Mouse (Mus musculus) ES-CJ7 (cell line): ENCODE data around the gene P4ha3.
A peak's percentile ranks its signal among the peaks of the same experiment; 100 is the strongest.

Source experiments
- DNase-seq: peaks from one replicate; pipeline ENCODE4 v3.0.0; 2011; ENCODE audit warnings: low read depth, low spot score

The P4ha3 gene

DNA sequence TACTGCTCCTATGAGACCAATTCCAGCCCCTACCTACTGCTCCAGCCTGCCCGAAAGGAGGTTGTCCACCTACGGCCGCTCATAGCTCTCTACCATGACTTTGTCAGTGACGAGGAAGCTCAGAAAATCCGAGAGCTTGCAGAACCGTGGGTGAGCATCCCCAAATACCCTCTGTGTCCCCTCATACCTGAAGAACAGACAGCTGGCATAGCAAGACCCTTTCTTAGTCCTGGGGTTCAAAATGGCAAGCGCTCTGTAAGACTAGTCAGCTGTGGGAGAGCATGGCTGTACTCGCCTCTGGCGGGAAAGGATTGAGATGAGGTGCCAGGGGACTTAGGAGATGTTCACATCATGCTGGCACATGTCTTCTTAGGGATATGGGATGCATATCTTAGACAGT is 20.6 kb downstream of the P4ha3 start:
- no peak for DNase-seq

DNA sequence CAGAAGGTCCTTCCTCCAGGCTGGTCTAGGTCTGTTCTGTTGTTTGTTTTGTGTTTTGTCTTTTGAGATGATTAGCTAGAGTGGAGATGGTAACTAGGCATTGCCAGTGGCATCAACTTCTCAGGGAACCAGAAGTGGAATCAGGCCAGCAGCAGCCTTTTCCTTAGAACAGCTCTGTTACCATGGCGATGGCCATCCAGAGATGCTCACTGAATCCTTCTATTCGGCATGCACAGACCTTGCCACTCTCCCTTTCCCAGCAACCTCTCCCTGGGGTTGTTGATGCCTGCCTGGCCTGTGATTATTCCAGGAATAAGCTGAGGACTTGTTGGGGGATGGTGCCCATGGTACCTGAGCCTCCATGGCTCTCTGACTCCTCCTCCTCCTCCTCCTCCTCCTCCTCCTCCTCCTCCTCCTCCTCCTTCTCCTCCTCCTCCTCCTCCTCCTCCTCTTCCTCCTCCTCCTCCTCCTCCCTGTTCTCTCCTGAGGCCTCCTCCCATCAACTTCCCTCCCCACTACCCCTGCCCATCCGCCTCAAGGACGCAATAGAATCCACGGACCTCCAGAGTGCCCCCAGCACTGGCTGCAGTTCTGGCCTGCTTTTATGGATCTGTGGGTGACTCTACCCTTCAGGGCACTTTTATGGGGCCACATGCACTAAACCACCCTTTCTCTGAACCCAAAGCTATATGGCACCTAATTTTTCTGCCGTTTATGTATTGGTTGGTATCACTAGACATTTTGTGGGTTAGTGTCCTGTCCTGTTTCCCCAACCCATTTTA is 22.7 kb downstream of the P4ha3 start:
- no peak for DNase-seq

DNA sequence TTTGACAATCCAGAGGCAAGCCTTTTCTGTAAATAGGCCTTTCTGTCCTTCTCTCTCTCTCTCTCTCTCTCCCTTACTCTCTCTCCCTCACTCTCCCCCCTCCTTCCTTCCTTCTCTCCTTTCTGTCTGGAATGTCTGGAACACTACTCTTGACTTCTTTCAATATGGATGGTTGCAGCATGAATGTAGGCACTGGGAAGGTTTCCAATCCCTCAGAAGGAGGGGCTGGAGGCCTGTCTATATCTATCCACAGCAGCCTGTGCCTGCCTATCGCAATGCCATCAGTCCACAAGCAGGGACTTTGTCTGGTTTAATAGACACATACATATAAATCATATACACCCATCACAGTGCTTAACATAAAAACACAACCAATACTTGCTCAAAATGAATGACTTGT is 23.9 kb downstream of the P4ha3 start:
- DNase-seq: no peak

DNA sequence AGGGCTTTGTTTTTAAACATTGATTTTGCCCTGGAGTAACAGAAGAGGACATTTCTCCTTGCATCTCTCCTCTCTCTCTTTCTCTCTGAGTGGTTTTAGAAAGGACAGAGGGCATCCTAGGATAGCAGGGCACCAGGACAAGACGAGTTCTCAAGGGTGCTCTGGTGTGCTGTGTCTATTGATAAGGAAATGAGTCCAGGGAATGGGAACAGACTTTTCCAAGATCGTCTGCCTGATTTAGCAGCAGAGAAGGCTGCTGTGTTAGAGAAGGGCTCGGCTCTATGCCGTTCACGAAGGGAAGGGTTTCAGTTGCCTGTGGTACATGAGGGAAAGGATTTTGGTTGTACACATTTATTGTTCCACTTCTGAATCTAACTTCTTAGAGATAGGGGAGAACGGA is 24.4 kb downstream of the P4ha3 start:
- DNase-seq: no peak

DNA sequence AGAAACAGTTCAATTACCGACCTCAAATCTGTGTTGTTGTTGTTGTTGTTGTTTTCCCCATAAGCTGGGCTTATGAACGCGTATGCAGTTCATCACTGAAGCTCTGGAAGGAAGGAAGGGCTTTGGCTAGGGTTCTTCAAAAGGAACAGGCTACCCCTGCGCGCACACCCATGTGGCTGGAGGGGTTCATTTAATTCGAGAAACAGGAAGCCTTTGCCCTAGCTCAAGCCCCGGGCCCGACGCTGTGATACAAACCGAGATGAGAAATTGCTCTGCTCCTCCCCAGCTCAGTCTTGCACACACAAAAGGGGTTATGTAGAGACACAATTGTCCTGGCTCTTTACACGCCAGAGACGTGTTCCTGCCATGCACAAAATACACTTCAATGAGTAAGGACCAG is 25.0 kb downstream of the P4ha3 start:
- DNase-seq: no peak

DNA sequence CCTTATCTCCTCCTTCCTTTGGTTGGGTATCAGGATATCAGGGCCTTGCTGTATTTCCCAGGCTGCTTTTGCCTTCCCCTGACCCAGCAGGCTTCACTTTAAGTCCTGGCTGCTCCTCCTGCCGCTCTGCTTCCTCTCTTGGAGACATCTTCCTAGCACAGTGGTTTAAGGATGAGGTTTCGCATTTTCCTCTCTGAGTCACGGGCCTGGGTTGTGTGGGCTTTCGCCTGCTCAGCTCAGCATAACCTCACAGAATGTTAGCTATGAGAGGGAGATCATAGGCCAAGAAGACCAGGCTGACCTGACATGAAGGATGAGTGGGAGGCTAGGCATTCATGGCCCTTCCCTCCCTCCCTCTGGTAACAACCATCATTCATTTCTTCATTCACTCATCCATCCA is 27.4 kb downstream of the P4ha3 start:
- DNase-seq: no peak

DNA sequence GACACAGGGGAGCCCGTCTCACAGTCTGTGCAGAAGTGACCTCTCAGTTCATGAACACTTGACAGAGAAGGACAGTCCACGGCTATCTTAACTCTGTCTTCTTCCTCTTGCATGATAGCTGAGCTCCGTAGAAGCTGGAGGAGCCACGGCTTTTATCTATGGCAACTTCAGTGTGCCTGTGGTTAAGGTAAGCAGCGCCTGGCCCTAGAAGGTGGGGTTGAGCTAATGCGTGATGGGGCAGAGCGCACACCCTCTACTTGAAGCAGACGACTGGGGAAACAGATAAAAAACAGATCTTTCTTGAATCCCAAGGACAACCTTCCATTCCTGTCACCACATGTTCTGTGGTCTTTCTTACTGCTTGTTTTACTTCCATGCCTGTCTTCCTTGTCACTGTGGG is 31.6 kb downstream of the P4ha3 start:
- no peak for DNase-seq

DNA sequence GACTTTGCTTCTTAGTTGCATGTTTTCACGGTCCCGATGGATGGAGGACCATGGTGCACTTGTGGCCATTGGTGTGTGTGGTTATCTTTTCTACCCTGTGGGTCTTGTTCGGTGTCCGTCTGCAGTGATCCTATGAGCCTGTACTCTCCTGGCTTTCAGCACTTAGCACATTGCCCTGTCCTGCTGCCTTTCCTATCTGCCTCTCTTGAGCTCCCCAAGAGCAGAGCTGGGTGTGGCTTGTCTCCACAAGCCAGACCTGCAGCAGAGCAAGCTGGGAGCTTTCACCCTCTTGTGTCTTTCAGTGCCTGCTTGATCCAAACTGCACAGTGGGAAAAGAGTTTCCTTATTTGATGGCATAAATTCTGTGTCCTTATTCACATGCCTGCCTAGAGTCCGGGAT is 32.2 kb downstream of the P4ha3 start:
- DNase-seq: no peak

DNA sequence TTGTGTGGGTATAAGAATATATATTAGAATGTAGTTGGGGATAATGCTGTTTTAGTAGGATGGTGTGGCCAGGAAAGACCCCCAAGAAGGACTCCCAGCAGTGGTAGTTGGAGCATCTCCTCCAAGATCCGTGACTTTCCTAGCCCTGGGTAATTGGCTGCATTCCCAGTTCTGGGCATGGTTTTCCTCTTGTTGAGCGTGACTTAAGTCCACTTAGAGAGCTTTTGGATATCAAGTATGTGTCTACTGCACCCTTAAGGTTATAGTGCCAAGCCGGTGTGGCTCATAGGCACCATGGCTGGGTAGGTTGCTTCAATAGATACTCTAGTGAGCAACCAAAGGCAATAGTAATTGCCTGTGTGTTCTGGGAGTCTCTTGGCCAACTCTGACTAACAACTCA is 38.4 kb downstream of the P4ha3 start:
- DNase-seq: no peak

DNA sequence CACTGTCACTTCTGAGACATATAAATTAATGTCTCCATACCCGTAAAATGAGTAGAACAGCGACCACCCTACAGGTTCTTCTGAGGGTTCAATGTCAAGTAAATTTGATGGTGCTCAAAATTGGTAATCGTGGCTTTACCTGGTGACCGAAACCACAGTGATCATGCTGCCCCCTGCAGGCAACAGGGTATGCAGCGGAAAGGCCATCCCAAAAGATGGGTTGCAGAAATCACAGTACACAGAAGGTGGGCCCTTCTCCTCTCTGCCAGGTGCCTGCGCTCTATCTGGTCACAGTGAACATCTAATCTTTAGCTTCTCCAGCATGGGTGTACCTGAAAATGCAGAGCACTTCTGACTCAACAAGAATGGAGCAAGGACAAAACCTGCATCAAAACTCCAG is 40.2 kb downstream of the P4ha3 start:
- peak; percentile 29 for DNase-seq

DNA sequence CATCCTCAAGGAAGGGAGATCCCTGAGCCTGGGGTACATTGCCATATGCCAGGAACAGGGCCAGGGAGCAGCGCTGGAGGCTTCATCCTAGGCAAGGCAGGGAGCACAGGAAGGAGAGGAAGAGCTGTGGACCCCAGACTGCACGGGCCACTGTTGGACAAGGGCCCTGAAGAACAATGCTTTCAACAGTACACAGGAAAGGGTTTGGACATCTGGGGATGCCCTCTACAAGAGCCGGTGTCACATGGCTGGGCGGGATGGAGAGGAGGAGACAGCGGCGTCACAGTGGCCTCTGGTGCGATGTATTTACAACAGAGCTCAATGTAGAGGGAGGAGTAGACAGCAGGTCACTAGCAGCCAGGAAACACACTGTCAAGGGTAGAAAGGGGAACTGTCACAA is 42.2 kb downstream of the P4ha3 start:
- DNase-seq: no peak

DNA sequence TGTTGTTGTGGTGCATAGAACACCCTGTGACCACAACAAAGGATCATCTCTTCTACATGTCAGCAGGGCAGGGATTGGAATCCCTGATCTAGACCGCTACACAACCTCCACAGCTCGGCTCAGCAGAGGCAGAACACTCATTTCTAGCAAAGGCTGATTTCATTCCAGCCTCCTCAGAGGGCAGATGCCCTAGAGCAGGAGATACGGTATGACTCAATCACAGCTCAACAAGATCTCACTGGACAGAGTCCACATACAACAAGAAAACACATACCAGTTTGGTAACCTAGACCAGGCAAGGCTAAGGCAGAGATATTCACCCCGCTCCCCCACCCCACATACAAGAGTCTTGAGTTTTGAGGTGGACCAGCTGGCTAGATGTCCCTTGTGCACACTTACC is 43.3 kb downstream of the P4ha3 start:
- no peak for DNase-seq

DNA sequence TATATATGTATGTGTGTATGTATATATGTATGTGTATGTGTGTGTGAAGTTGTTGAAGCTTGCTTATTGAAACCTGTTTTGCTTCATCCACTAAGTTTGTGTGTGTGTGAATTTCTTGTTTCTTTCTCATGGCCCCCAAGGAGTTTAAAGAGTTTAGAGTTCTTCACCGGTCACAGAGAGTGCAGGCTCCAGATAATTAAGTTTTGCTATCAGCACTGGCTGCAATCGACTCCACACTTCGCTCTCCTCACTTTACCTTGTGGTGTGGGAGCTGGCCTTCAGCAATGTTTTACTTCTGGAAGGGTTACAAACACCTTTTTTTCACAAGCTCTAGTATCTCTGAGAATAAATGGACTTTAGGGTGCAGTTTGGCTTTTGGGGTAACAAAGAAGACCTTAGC is 45.9 kb downstream of the P4ha3 start:
- DNase-seq: no peak

DNA sequence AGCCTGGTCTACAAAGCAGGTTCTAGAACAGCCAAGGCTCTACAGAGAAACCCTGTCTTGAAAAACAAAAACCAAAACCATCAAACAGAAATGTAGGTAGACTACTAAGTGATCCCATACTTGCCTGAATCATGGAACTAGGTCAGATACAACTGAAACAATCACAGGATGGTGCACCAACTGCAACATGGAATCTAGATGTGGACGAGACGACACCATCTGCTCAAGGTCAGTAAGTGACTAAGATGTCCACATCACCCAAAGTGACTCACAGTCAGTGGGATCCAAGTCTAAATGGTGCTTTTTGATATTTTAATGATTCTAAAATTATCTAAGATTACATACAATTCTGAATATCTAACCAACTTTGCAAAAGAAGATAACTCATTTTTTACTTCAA is 50.6 kb downstream of the P4ha3 start:
- no peak for DNase-seq

DNA sequence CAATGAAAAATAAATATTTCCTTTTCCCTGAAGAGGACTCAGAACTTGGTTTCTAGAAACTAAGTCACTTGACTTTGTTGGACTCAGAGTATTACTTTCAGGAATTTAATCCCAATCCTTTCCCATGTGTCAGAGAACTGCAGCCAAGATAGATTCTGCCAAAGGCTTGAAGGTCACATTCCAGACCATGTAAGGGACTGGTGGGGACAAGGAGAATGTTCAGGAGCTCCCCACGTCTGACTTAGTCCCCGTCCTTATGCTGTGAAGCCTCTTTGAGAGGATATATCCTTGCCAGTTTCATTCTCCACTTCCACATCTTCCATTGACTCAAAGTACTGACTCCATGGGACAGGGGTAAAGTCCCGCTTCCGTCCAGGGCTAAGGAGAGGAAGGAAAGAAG is 69.7 kb downstream of the P4ha3 start:
- DNase-seq: no peak

DNA sequence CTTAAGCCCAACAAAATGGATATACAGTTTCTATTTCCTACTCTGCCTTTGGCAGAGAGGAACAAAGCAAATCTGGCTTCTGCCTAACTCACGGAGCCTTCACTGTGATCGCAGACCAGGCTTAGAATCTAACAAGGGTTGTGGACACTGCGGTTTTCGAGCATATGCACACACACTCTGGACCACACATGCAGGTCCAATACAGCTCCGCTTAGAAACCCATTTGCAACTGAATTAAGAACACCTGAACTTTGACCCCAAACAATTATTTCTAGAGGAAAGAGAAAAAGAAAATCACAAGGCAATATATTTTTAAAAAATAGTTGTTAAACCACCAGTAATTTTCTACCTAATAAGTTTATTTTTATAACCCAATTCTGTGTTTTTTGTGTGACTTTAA is 71.0 kb downstream of the P4ha3 start:
- no peak for DNase-seq

DNA sequence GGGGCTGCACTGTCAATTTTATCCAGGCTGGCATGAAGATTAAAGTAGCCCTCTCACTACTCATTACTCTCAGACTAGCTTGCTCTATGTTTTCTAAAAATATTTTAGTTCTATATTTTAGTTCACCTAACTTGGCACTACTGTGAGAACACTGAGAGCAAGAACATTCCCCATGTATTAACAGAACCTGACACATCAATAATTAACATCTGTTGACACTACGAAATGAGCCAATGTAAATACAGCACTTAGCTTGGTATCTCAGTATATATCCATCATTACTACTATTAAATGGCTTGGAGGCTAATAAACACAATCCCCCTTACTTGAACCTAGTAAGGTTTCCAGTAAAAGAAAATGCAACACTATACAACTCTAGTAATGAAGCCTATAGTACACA is 71.4 kb downstream of the P4ha3 start:
- DNase-seq: no peak

DNA sequence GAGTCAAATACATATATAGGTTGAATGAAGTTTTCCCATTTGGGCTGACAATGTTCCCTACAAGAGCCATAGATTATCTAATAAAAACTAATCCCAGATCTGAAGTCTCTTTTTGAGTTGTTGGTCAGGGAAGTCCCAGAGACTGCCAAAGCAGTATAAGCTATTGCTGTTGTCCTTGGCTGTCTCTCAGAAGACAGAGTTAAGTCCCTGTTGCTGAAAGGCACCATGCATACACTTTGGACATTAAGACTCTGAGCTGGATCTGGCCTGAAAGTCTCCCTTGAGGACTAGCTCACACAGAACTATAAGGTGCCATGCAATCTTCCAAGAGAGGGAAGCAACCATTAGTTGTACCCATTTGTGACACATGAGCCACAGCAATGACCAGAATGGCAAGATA is 72.5 kb downstream of the P4ha3 start:
- no peak for DNase-seq

DNA sequence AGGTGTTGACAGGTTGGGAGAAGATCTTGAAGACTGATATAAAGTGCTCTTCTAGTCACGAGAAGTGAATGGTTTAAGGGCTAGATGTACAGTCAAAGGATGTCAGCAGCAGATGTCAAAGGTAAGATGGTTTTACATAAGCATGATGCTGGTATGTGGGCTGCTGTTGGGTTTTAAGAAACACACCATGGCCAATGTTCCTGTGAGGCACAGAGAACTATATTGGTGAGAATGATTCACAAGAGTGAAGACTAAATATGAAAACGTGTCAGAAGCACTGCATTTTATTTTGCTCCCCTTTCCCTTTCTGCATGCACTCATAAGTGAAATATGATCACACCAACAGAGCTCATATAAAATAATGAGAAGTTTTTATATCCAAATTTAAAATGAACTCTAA is 77.8 kb downstream of the P4ha3 start:
- DNase-seq: no peak

DNA sequence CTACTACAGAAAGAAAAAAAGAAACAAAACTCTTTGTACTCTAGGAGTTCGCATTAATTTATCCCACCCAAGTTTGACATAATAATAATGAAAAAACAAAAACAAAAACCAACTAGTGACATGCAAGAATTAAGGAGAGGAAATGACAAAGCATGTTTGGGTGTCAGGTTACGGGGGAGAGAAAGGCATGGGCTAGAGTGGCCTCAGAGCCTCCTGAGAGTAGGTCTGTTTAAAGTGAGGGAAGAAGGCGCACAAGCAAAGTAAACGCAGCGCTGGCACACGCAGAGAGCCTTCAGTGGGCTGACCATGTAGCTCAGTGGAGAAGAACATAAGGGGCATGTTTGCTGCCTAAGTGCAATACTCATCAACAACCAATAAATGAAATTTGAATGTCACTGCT is 79.6 kb downstream of the P4ha3 start:
- DNase-seq: no peak
